Mouse (Mus musculus) heart, postnatal 0 days (tissue): ENCODE results near the gene Efnb3. TPM values are rescaled to one million over a fixed set of nuclear protein-coding genes. Genes with fewer than 3 reads are reported as not detected.

Source experiments
- ATAC-seq: fragments of 200-750 bp; cut with Nextera tagmentation; 2 replicates; pipeline ENCODE4 v1.8.0; 2017; ENCODE audit warnings: low read depth, moderate number of reproducible peaks, moderate library complexity; ENCODE audit not compliant: insufficient read depth
- DNase-seq: peaks from one replicate; pipeline ENCODE4 v3.0.0-alpha.2; 2016; ENCODE audit warnings: low spot score
- H3K27ac ChIP-seq: fragments of 300-500 bp; sonication (generic); 2 replicates; pipeline ENCODE4 v1.5.1; 2014; ENCODE audit warnings: low read depth, mild to moderate bottlenecking
- H3K27me3 ChIP-seq: fragments of 300-500 bp; sonication (generic); 2 replicates; pipeline ENCODE4 v1.6.1; 2014; ENCODE audit warnings: low read length, mixed read lengths; ENCODE audit not compliant: control insufficient read depth, insufficient read depth
- H3K36me3 ChIP-seq: fragments of 300-500 bp; sonication (generic); replicated peaks from 2 replicates; pipeline ENCODE4 v1.6.1; 2014; ENCODE audit warnings: low read length, mixed read lengths; ENCODE audit not compliant: control insufficient read depth, insufficient read depth
- H3K4me1 ChIP-seq: fragments of 300-500 bp; sonication (generic); 2 replicates; pipeline ENCODE4 v1.6.1; 2014; ENCODE audit warnings: antibody characterized with exemption; ENCODE audit not compliant: control insufficient read depth, insufficient read depth
- H3K4me2 ChIP-seq: fragments of 300-500 bp; sonication (generic); 2 replicates; pipeline ENCODE4 v1.6.1; 2014; ENCODE audit warnings: low read depth, mild to moderate bottlenecking, low read length, moderate library complexity
- H3K4me3 ChIP-seq: fragments of 300-500 bp; sonication (generic); 2 replicates; pipeline ENCODE4 v1.5.1; 2014; ENCODE audit warnings: low read depth, low read length
- H3K9ac ChIP-seq: fragments of 300-500 bp; sonication (generic); replicated peaks from 2 replicates; pipeline ENCODE4 v1.6.1; 2014; ENCODE audit warnings: low read depth, low read length, mixed read lengths
- H3K9me3 ChIP-seq: fragments of 300-500 bp; sonication (generic); replicated peaks from 2 replicates; pipeline ENCODE4 v1.6.1; 2016; ENCODE audit warnings: low read length; ENCODE audit not compliant: control insufficient read depth
- CTCF ChIP-seq: IDR thresholded peaks from 2 replicates; pipeline ENCODE4 v1.5.1; 2016; ENCODE audit warnings: antibody characterized with exemption, control low read depth, low read depth
- EP300 ChIP-seq: IDR thresholded peaks from 2 replicates; pipeline ENCODE4 v1.6.1; 2016; ENCODE audit warnings: antibody characterized with exemption, low read depth
- WGBS: fragments of 180-500 bp; shearing (Covaris S2); extraction: QIAGEN DNeasy Blood & Tissue Kit; methylation state at CpG from one replicate; pipeline ENCODE4 v1.1.7; 2014; 5-methylcytosine and 5-hydroxymethylcytosine counted together
- polyA plus RNA-seq: library from polyadenylated mRNA; unstranded; fragments of >200 nt; fragmentation: Nextera tagmentation; extraction: Ambion mirVana; gene quantifications from 2 replicates; pipeline ENCODE4 v1.2.1, GENCODE M21; 2015
- total RNA-seq: library from RNA; depleted of rRNA; stranded (reverse); fragments of >200 nt; gene quantifications from 2 replicates; pipeline ENCODE4 v1.2.3, GENCODE M21; 2014; ENCODE audit warnings: low replicate concordance

The Efnb3 gene
- total and polyA plus RNA-seq, 2 experiments from 2014 or later = 75.6 to 79.5 TPM

DNA sequence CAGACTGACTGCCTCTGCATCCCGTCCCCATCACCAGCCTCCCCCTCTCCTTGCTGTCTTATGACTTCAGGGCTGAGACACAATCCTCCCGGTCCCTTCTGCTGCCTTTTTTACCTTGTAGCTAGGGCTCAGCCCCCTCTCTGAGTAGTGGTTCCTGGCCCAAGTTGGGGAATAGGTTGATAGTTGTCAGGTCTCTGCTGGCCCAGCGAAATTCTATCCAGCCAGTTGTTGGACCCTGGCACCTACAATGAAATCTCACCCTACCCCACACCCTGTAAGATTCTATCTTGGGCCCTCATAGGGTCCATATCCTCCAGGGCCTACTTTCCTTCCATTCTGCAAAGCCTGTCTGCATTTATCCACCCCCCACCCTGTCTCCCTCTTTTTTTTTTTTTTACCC is 31.4 kb upstream of the Efnb3 start:
- peaks cover 59% of the 10 kb centered on the region for H3K36me3 ChIP-seq
- no peak overlapping the region for H3K4me2 ChIP-seq
- no peak overlapping the region for H3K9ac ChIP-seq
- no peak overlapping the region for H3K27ac ChIP-seq
- H3K4me3 ChIP-seq = no peak overlapping the region
- H3K4me1 ChIP-seq = no peaks in the 10 kb centered on the region
- WGBS = 83% methylated on average over 3 of the region's 3 CpGs
- no peaks in the 10 kb centered on the region for H3K27me3 ChIP-seq
- DNase-seq = no peak
- no peak for TF ChIP-seq EP300
- no peak for TF ChIP-seq CTCF
- no peaks in the 10 kb centered on the region for H3K9me3 ChIP-seq
- no peak for ATAC-seq

DNA sequence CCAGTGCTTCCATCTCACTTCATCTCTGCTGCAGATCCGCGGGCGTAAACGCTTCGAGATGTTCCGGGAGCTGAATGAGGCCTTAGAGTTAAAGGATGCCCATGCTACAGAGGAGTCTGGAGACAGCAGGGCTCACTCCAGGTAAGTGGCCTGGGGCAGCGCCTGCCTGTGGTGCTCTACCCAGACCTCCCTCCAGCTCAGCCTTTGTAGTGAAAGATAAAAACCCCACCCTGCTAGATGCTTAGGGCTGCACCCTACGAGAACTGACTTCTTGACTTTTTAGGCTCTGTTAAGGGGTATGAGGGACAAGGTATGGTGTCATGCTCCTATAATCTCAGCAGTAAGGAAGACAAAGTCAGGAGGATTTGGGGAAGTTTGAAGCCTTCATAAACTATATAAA is 30.6 kb upstream of the Efnb3 start:
- no peak overlapping the region for H3K4me3 ChIP-seq
- no peaks in the 10 kb centered on the region for H3K27me3 ChIP-seq
- WGBS = 95% methylated on average over 8 of the region's 8 CpGs
- H3K9ac ChIP-seq = no peak overlapping the region
- no peak for ATAC-seq
- DNase-seq = no peak
- H3K9me3 ChIP-seq = no peaks in the 10 kb centered on the region
- no peak overlapping the region for H3K4me2 ChIP-seq
- peaks cover 59% of the 10 kb centered on the region for H3K36me3 ChIP-seq
- TF ChIP-seq CTCF (no peak), EP300 (no peak)
- H3K27ac ChIP-seq = no peak overlapping the region
- H3K4me1 ChIP-seq = no peaks in the 10 kb centered on the region

DNA sequence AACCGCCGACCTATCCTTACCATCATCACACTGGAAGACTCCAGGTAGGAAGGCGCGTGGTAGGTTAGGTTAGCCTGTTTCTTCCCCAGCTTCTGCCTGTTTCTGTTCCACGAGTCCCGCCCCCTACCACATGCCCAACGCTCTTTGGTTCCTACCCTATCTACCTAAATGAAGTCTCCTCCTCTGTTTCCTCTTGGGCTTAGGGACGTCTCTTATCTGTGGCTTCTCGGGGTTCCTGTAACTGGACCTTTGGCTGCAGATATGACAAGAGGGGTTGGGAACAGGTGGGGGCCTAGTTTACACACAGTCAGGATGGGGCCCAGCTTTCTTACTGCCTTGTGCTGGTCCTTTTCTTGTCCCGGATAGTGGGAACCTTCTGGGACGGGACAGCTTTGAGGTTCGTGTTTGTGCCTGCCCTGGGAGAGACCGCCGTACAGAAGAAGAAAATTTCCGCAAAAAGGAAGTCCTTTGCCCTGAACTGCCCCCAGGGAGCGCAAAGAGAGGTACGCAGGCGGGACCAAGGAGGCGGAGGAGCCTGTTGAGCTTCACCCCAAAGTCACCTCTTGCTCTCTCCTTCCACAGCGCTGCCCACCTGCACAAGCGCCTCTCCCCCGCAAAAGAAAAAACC is 29.3 kb upstream of the Efnb3 start:
- DNase-seq (no peak), ATAC-seq (no peak)
- Histone ChIP-seq H3K9ac (no peak overlapping the region), H3K4me2 (no peak overlapping the region), H3K36me3 (peaks cover 59% of the 10 kb centered on the region), H3K9me3 (no peaks in the 10 kb centered on the region), H3K4me1 (no peaks in the 10 kb centered on the region), H3K27ac (no peak overlapping the region), H3K27me3 (no peaks in the 10 kb centered on the region), H3K4me3 (no peak overlapping the region)
- TF ChIP-seq EP300 (no peak), CTCF (no peak)
- WGBS = 84% methylated on average over 22 of the region's 22 CpGs

DNA sequence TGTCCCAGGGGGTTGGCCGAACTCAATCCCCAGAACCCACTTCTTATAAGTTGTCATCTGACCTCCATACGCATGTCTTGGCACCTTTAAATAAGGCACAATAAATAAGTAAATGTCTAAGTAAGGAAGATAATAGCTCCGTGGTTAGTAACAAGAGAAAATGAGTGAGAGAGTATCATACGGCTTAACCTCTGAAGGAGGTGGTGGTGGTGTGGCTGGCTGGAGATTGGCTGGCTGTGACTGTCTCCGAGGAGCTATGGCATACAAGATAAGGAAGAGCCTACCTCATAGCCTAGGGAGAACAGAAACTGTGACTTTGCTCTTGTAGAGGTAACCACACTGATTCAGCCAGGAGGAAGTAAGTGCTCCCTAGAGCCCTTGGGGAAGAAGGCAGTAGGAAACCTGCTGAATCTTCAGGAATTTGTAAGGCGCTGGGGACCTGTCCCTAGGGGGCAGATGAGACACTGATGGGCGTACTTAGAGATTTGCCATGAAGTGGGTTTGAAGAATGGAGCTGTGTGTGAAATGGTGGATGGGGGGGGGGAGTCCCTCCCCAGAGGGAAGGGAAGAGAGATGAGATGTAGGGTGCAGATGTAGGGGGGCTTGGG is 25.8 kb upstream of the Efnb3 start:
- 62% methylated on average over 7 of the region's 7 CpGs for WGBS
- TF ChIP-seq EP300 (no peak), CTCF (no peak)
- ATAC-seq = no peak
- H3K9ac ChIP-seq = no peak overlapping the region; the same call in 1 of the 2 replicates
- no peak overlapping the region for H3K4me3 ChIP-seq
- no peaks in the 10 kb centered on the region for H3K9me3 ChIP-seq
- no peak overlapping the region for H3K4me2 ChIP-seq
- no peak overlapping the region for H3K27ac ChIP-seq
- peaks cover 38% of the 10 kb centered on the region for H3K36me3 ChIP-seq
- DNase-seq = no peak
- no peaks in the 10 kb centered on the region for H3K27me3 ChIP-seq
- peaks cover 8% of the 10 kb centered on the region; the same call in 1 of the 2 replicates for H3K4me1 ChIP-seq

DNA sequence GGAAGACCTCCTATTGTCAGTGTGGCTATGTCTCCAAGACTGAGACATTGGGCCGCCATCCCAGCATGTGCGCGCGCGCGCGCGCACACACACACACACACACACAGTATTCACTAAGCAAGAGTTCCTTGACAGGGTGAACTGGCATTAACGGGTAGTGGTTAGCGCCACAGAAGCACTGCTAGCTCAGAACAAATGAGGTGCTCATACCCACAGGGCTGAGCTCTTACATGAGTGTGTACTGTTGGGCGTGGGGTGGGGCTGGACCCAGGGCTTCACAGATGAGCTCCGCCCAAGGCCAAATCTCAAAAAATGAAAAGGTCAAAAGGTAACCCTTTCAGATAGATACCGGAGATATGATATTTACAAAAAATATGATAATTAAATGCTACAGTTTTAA is 24.9 kb upstream of the Efnb3 start:
- Histone ChIP-seq H3K9me3 (no peaks in the 10 kb centered on the region), H3K9ac (no peak overlapping the region), H3K4me3 (no peak overlapping the region), H3K4me2 (no peak overlapping the region), H3K36me3 (peaks cover 29% of the 10 kb centered on the region), H3K4me1 (peaks cover 8% of the 10 kb centered on the region; the same call in 1 of the 2 replicates), H3K27ac (no peak overlapping the region), H3K27me3 (no peaks in the 10 kb centered on the region)
- DNase-seq (no peak), ATAC-seq (no peak)
- no peak for TF ChIP-seq CTCF
- TF ChIP-seq EP300 = no peak
- 95% methylated on average over 13 of the region's 13 CpGs for WGBS

DNA sequence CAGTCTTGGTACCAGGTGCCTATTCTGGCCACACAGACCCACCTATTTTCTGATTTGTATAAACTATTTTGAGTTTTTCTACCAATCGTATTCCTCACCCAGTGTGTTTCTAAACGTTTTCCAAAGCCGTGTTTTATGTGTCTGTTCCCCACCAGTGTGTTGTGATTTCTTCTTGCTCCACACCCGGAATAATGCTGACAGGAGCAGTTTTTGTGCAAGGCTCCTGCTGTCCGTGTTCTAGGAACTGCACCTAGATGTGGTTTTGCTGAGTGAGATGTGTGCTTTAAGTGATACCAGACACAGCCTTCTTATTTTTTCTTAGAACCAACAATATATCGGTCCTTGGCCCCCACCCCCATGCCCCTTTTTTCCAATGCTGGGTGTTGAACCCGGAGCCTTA is 24.0 kb upstream of the Efnb3 start:
- 79% methylated on average over 7 of the region's 7 CpGs for WGBS
- DNase-seq (no peak), ATAC-seq (no peak)
- H3K27ac ChIP-seq = no peak overlapping the region
- TF ChIP-seq EP300 (no peak), CTCF (no peak)
- H3K27me3 ChIP-seq = no peaks in the 10 kb centered on the region
- no peak overlapping the region for H3K4me2 ChIP-seq
- H3K4me3 ChIP-seq = no peak overlapping the region
- H3K4me1 ChIP-seq = peaks cover 8% of the 10 kb centered on the region; the same call in 1 of the 2 replicates
- peaks cover 20% of the 10 kb centered on the region for H3K36me3 ChIP-seq
- H3K9ac ChIP-seq = no peak overlapping the region
- H3K9me3 ChIP-seq = no peaks in the 10 kb centered on the region
